Mouse (Mus musculus) ES-E14 (cell line): ENCODE data around the gene Map3k12. TPM values are rescaled to one million over a fixed set of nuclear protein-coding genes. Genes with fewer than 3 reads are reported as not detected.
A peak's percentile ranks its signal among the peaks of the same experiment; 100 is the strongest.

ENCODE experiments used
- DNase-seq: peaks from one replicate; pipeline ENCODE4 v3.0.0-alpha.2; 2013; ENCODE audit warnings: low read depth, low spot score
- H3K27ac ChIP-seq: 2 replicates; pipeline ENCODE4 v1.5.1; 2012; ENCODE audit warnings: low read depth, mild to moderate bottlenecking, low read length, moderate library complexity, mixed read lengths; ENCODE audit not compliant: poor library complexity, insufficient read depth, severe bottlenecking
- H3K36me3 ChIP-seq: 2 replicates; pipeline ENCODE4 v1.6.1; 2012; ENCODE audit warnings: mild to moderate bottlenecking, low read length, moderate library complexity, mixed read lengths; ENCODE audit not compliant: control insufficient read depth, poor library complexity, insufficient read depth, severe bottlenecking
- H3K4me1 ChIP-seq, 2 experiments: fragments of 150-350 bp in 1 of 2; sonication (generic) in 1 of 2; 2 replicates each; pipeline ENCODE4 v1.6.1; 2012; ENCODE audit warnings: low read length in 2 of 2, mild to moderate bottlenecking in 1 of 2, mixed read lengths in 1 of 2; ENCODE audit not compliant: control insufficient read depth in 2 of 2, insufficient read depth in 2 of 2, poor library complexity in 1 of 2
- H3K4me3 ChIP-seq, 2 experiments: fragments of 150-350 bp in 1 of 2; sonication (generic) in 1 of 2; 2 replicates each; pipeline ENCODE4 v1.5.1; 2012; ENCODE audit warnings: low read length in 2 of 2, low read depth in 1 of 2, mild to moderate bottlenecking in 1 of 2, mixed read lengths in 1 of 2; ENCODE audit not compliant: insufficient read depth in 1 of 2, poor library complexity in 1 of 2, severe bottlenecking in 1 of 2
- H3K9ac ChIP-seq: 2 replicates; pipeline ENCODE4 v1.6.1; 2012; ENCODE audit warnings: low read depth, mild to moderate bottlenecking, low read length, mixed read lengths; ENCODE audit not compliant: poor library complexity, insufficient read depth, severe bottlenecking
- H3K9me3 ChIP-seq: fragments of 150-350 bp; sonication (generic); 2 replicates; pipeline ENCODE4 v1.6.1; 2012; ENCODE audit warnings: low read depth, mild to moderate bottlenecking, low read length; ENCODE audit not compliant: control insufficient read depth, insufficient read depth
- CHD2 ChIP-seq: IDR thresholded peaks from 2 replicates; pipeline ENCODE4 v1.6.1; 2014; ENCODE audit warnings: mild to moderate bottlenecking, low read depth, low read length, inconsistent platforms
- HCFC1 ChIP-seq: IDR thresholded peaks from 2 replicates; pipeline ENCODE4 v1.6.1; 2012; ENCODE audit warnings: low read length, inconsistent platforms, borderline replicate concordance; ENCODE audit not compliant: insufficient read depth
- MAFK ChIP-seq: IDR thresholded peaks from 2 replicates; pipeline ENCODE4 v1.6.1; 2014; ENCODE audit warnings: mild to moderate bottlenecking, low read depth, low read length, inconsistent platforms; ENCODE audit not compliant: insufficient read depth
- ZC3H11A ChIP-seq: IDR thresholded peaks from 2 replicates; pipeline ENCODE4 v1.6.1; 2012; ENCODE audit warnings: low read depth, mild to moderate bottlenecking, inconsistent platforms, low read length, borderline replicate concordance
- ZNF384 ChIP-seq: IDR thresholded peaks from 2 replicates; pipeline ENCODE4 v1.6.1; 2012; ENCODE audit warnings: low read depth, low read length, inconsistent platforms
- in situ Hi-C, 2 experiments: fragments of 600-800 bp; cut with MboI; formaldehyde crosslinking; loops; one replicate each; pipeline ENCODE4 v1.15.1; 2025; ENCODE audit warnings: low sequenced_read_pairs in 2 of 2, inconsistent platforms in 1 of 2; ENCODE audit not compliant: unreplicated experiment in 2 of 2
- total RNA-seq: library from RNA; depleted of rRNA; stranded (reverse); fragments of 300-350 nt; gene quantifications from 2 replicates; pipeline ENCODE4 v1.2.3, GENCODE M21; 2012

Gene Map3k12
- total RNA-seq, 1 experiment = 18.1 TPM

GRCm38 (mm10) chr15:102485853-102486252 lies 31.0 kb downstream of the Map3k12 start:
- Histone ChIP-seq H3K27ac (no peak overlapping the region), H3K4me3 (no peak overlapping the region), H3K36me3 (peaks cover 49% of the 10 kb centered on the region), H3K9me3 (no peaks in the 10 kb centered on the region), H3K9ac (no peak overlapping the region; the same call in 1 of the 2 replicates), H3K4me1 (peaks cover 0 to 4% of the 10 kb centered on the region in 2 experiments; a peak in 1 of 4 replicates)
- DNase-seq = no peak
- 0 out of 2 replicates have a peak, but pooled peaks have one; percentile 7 for TF ChIP-seq ZNF384
- no peak for TF ChIP-seq HCFC1
- in situ Hi-C loops = loop anchor here (10.0 to 25.0 kb wide), 3 partner anchors 181 to 401 kb away; no protein-coding TSS in a partner anchor

- no peak for DNase-seq
- H3K4me3 ChIP-seq = no peak overlapping the region
- H3K27ac ChIP-seq = no peak overlapping the region
- peaks cover 53% of the 10 kb centered on the region for H3K36me3 ChIP-seq
- peaks cover 0 to 4% of the 10 kb centered on the region in 2 experiments; a peak in 1 of 4 replicates for H3K4me1 ChIP-seq
- H3K9ac ChIP-seq = peak overlapping the region; percentile 38; the same call in 1 of the 2 replicates
- in situ Hi-C loops = loop anchor here (10.0 to 25.0 kb wide), 3 partner anchors 178 to 398 kb away; no protein-coding TSS in a partner anchor
- no peak for TF ChIP-seq ZC3H11A
- TF ChIP-seq MAFK = no peak
- TF ChIP-seq ZNF384 = no peak
- no peak for TF ChIP-seq CHD2
- TF ChIP-seq HCFC1 = no peak
- H3K9me3 ChIP-seq = no peaks in the 10 kb centered on the region
Observed at GRCm38 (mm10) chr15:102483136-102483535, 33.7 kb downstream of the Map3k12 start.

DNA sequence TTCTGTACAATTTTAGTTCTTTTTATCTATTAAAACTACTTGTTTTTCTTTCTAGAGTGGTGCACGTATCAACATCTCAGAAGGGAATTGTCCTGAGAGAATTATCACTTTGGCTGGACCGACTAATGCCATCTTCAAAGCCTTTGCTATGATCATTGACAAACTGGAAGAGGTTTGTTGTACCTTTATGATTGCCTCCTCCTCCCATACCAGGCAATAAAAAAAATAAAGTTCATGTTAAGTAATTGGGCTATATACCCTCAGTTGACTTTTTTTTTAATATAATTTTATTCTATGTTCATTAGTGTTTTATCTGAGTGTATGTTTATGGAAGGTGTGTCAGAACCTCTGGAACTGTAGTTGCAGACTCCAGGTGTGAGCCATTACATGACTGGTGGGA lies 42.3 kb downstream of the Map3k12 start:
- in situ Hi-C loops = no loop called here
- no peak overlapping the region for H3K4me3 ChIP-seq
- no peak for DNase-seq
- peaks cover 34% of the 10 kb centered on the region for H3K36me3 ChIP-seq
- H3K4me1 ChIP-seq = 0 out of 4 replicates have a peak, but pooled peaks cover 0 to 4% of the 10 kb centered on the region in 2 experiments
- no peak overlapping the region for H3K9ac ChIP-seq
- TF ChIP-seq ZNF384 (no peak), HCFC1 (no peak), MAFK (no peak), ZC3H11A (no peak), CHD2 (no peak)
- H3K27ac ChIP-seq = no peak overlapping the region
- H3K9me3 ChIP-seq = no peaks in the 10 kb centered on the region

DNA sequence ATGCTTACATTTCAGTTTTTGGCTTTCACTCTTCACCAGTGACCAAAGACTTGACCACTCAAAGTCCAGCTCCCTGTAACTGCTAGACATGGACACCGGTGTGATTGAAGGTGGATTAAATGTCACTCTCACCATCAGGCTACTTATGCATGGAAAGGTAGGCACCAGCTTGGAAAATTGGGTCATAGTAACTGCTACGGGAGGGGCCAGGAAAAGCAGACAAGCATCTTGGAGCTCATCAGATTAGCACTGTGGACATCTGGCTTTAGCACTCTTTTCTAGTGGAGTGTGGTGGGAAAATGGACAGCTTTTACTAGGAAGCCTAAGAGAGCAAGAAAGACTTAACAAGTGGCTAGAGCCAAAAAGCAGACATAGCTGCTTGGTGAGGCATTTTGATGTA lies 43.6 kb downstream of the Map3k12 start:
- TF ChIP-seq ZNF384 = no peak
- TF ChIP-seq CHD2 = no peak
- TF ChIP-seq MAFK = no peak
- no peak for TF ChIP-seq HCFC1
- no peak for TF ChIP-seq ZC3H11A
- H3K27ac ChIP-seq = no peak overlapping the region
- peaks cover 25% of the 10 kb centered on the region for H3K36me3 ChIP-seq
- H3K9ac ChIP-seq = no peak overlapping the region; the same call in 1 of the 2 replicates
- H3K9me3 ChIP-seq = no peaks in the 10 kb centered on the region
- DNase-seq = no peak
- in situ Hi-C loops = no loop called here
- peaks cover 0 to 4% of the 10 kb centered on the region in 2 experiments; a peak in 1 of 4 replicates for H3K4me1 ChIP-seq
- 0 out of 4 replicates have a peak overlapping the region, but pooled peaks of 1 of the 2 experiments have one; percentile 12 for H3K4me3 ChIP-seq
